Mouse (Mus musculus) adrenal gland, adult 2 months (tissue): ENCODE data around the gene Apobec4. TPM values are rescaled to one million over a fixed set of nuclear protein-coding genes. Genes with fewer than 3 reads are reported as not detected.
"Not testable (repeated sequence)": the region's sequence is repeated elsewhere in the genome, so short reads cannot be mapped to it uniquely, and the experiment has no call there.

Source experiments
- DNase-seq: peaks from one replicate; pipeline ENCODE4 v3.0.0; 2021
- polyA plus RNA-seq: library from polyadenylated mRNA; depleted of rRNA; stranded (reverse); fragments of >200 nt; gene quantifications from 2 replicates; pipeline ENCODE4 v1.2.3, GENCODE M21; 2012
- total RNA-seq, 2 experiments: library from RNA; stranded (reverse); gene quantifications; 2 replicates each; pipeline ENCODE4 v1.2.3; 2021

The Apobec4 gene
- total and polyA plus RNA-seq, 3 experiments = not detected

- no peak for DNase-seq
Measured at GRCm38 (mm10) chr1:152766804-152767748, 16.7 kb downstream of the Apobec4 start.

GRCm38 (mm10) chr1:152767749-152768488, 17.6 kb downstream of the Apobec4 start:
- peak; percentile 82 for DNase-seq

GRCm38 (mm10) chr1:152771016-152771415, 20.7 kb downstream of the Apobec4 start:
- DNase-seq = no peak

GRCm38 (mm10) chr1:152774601-152775000, 24.2 kb downstream of the Apobec4 start:
- not testable (repeated sequence) for DNase-seq

GRCm38 (mm10) chr1:152779071-152779737, 28.9 kb downstream of the Apobec4 start:
- DNase-seq = peak; percentile 88

- no peak for DNase-seq
Measured at GRCm38 (mm10) chr1:152784620-152785019, 34.3 kb downstream of the Apobec4 start.

- not testable (repeated sequence) for DNase-seq
Measured at GRCm38 (mm10) chr1:152785446-152785845, 35.1 kb downstream of the Apobec4 start.

GRCm38 (mm10) chr1:152786953-152787352, 36.6 kb downstream of the Apobec4 start:
- DNase-seq = no peak

GRCm38 (mm10) chr1:152788121-152788660, 37.8 kb downstream of the Apobec4 start:
- DNase-seq = no peak

GRCm38 (mm10) chr1:152790254-152790653, 39.9 kb downstream of the Apobec4 start:
- DNase-seq = peak; percentile 48

- no peak for DNase-seq
Measured at GRCm38 (mm10) chr1:152790821-152791220, 40.5 kb downstream of the Apobec4 start.

GRCm38 (mm10) chr1:152791269-152791668, 40.9 kb downstream of the Apobec4 start:
- peak; percentile 60 for DNase-seq

- DNase-seq = no peak
Measured at GRCm38 (mm10) chr1:152792736-152793494, 42.6 kb downstream of the Apobec4 start.

- no peak for DNase-seq
Measured at GRCm38 (mm10) chr1:152793495-152794130, 43.3 kb downstream of the Apobec4 start.

- no peak for DNase-seq
Measured at GRCm38 (mm10) chr1:152795688-152796255, 45.4 kb downstream of the Apobec4 start.

GRCm38 (mm10) chr1:152796683-152797263, 46.4 kb downstream of the Apobec4 start:
- no peak for DNase-seq

- no peak for DNase-seq
Measured at GRCm38 (mm10) chr1:152798125-152798524, 47.8 kb downstream of the Apobec4 start.

GRCm38 (mm10) chr1:152799897-152800296, 49.5 kb downstream of the Apobec4 start, which contains the start of gene Ncf2:
Gene Ncf2 (plus strand): TSS chr1:152800194.
- DNase-seq = no peak

- no peak for DNase-seq
Measured at GRCm38 (mm10) chr1:152800633-152801176, 50.4 kb downstream of the Apobec4 start.

- DNase-seq = no peak
Measured at GRCm38 (mm10) chr1:152804907-152805306, 54.6 kb downstream of the Apobec4 start.
